Mouse (Mus musculus): Measurements from ENCODE around the gene Defa33.
"Not testable (repeated sequence)": the region's sequence is repeated elsewhere in the genome, so short reads cannot be mapped to it uniquely, and the experiment has no call there.

Defa33 gene

DNA sequence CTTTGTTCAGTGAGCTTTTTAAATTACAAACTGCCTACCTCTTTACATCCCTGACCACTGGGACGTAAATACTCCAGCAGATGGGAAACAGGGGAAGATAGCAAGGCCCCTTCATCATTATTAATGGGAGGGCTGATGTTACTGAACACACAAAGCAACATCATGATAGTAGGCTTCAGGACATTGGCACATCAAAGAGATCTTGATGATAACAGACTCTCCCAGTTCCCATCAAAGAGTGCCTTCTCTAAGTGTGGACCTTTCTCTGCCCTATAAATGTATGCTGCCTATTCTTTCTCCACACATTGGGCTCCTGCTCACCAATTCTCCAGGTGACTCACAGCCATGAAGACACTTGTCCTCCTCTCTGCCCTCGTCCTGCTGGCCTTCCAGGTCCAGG lies at the start of gene Defa33:
Gene Defa33, plus strand, starts transcription at position 301 of the 400 bp plus-strand sequence.
- DNase-seq = not testable (repeated sequence)

DNA sequence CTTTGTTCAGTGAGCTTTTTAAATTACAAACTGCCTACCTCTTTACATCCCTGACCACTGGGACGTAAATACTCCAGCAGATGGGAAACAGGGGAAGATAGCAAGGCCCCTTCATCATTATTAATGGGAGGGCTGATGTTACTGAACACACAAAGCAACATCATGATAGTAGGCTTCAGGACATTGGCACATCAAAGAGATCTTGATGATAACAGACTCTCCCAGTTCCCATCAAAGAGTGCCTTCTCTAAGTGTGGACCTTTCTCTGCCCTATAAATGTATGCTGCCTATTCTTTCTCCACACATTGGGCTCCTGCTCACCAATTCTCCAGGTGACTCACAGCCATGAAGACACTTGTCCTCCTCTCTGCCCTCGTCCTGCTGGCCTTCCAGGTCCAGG lies 13.4 kb upstream of the Defa33 start, which contains the start of gene Defa2:
Gene Defa2, plus strand, starts transcription at position 301 of the 400 bp plus-strand sequence.
- not testable (repeated sequence) for DNase-seq

GRCm38 (mm10) chr8:21427111-21427510 lies 35.5 kb downstream of the Defa33 start, which contains the start of gene Defa36:
Gene Defa36 (plus strand): TSS chr8:21427411.
- not testable (repeated sequence) for DNase-seq
